Mouse (Mus musculus) myocyte (in vitro differentiated cells): ENCODE measurements around the gene Rsad1.

Experiments
- CEBPB ChIP-seq: IDR thresholded peaks from 2 replicates; pipeline ENCODE4 v1.6.1; 2011; ENCODE audit warnings: mild to moderate bottlenecking, moderate library complexity; ENCODE audit not compliant: poor library complexity, insufficient read depth, severe bottlenecking
- E2F4 ChIP-seq: IDR thresholded peaks from one replicate; pipeline ENCODE4 v1.6.1; 2011; ENCODE audit warnings: mild to moderate bottlenecking, control low read depth, moderate library complexity; ENCODE audit not compliant: insufficient read depth
- MAX ChIP-seq: IDR thresholded peaks from one replicate; pipeline ENCODE4 v1.6.1; 2011; ENCODE audit warnings: low read depth, mild to moderate bottlenecking, control low read depth
- MYOD1 ChIP-seq, 3 experiments: IDR thresholded peaks; one replicate each; pipeline ENCODE4 v1.6.1; 2011; ENCODE audit warnings: control low read depth in 2 of 3, low read depth in 2 of 3, mild to moderate bottlenecking in 2 of 3, moderate library complexity in 1 of 3; ENCODE audit not compliant: insufficient read length in 2 of 3, control insufficient read depth in 1 of 3
- MYOG ChIP-seq, 3 experiments: IDR thresholded peaks; one replicate each; pipeline ENCODE4 v1.6.1; 2011; ENCODE audit warnings: control low read depth in 2 of 3, low read depth in 2 of 3, mild to moderate bottlenecking in 2 of 3; ENCODE audit not compliant: insufficient read length in 2 of 3, control insufficient read depth in 1 of 3, insufficient read depth in 1 of 3
- POLR2A ChIP-seq: IDR thresholded peaks from one replicate; pipeline ENCODE4 v1.6.1; 2011; ENCODE audit warnings: low read depth, mild to moderate bottlenecking, control low read depth, moderate library complexity; ENCODE audit not compliant: insufficient read length
- POLR2AphosphoS2 ChIP-seq: IDR thresholded peaks from one replicate; pipeline ENCODE4 v1.6.1; 2011; ENCODE audit warnings: low read depth, control low read depth; ENCODE audit not compliant: insufficient read length
- REST ChIP-seq: IDR thresholded peaks from one replicate; pipeline ENCODE4 v1.6.1; 2011; ENCODE audit warnings: mild to moderate bottlenecking, control low read depth, moderate library complexity; ENCODE audit not compliant: insufficient read depth, insufficient read length
- SRF ChIP-seq: IDR thresholded peaks from one replicate; pipeline ENCODE4 v1.6.1; 2011; ENCODE audit warnings: low read depth; ENCODE audit not compliant: control insufficient read depth, insufficient read length
- TCF12 ChIP-seq: IDR thresholded peaks from one replicate; pipeline ENCODE4 v1.6.1; 2011; ENCODE audit warnings: mild to moderate bottlenecking, control low read depth; ENCODE audit not compliant: poor library complexity, insufficient read depth, severe bottlenecking
- USF1 ChIP-seq: IDR thresholded peaks from one replicate; pipeline ENCODE4 v1.6.1; 2011; ENCODE audit warnings: low read depth, mild to moderate bottlenecking, control low read depth, moderate library complexity

GRCm38 (mm10) chr11:94566534-94566933, 17.5 kb upstream of the Rsad1 start:
- TF ChIP-seq MYOD1 (IDR thresholded peaks at IDR 0.05; ENCODE audit: control insufficient read depth in 1 of 3, insufficient read length in 2 of 3, low read depth in 2 of 3) (no peak), MAX (no peak), POLR2A (no peak), E2F4 (no peak), TCF12 (no peak), USF1 (no peak), MYOG (IDR thresholded peaks at IDR 0.05; ENCODE audit: control insufficient read depth in 1 of 3, insufficient read depth in 1 of 3, insufficient read length in 2 of 3, low read depth in 2 of 3) (no peak), REST (no peak), SRF (no peak), POLR2AphosphoS2 (no peak), CEBPB (no peak)
